Mouse (Mus musculus): ENCODE data around the gene Ank2. TPM values are rescaled to one million over a fixed set of nuclear protein-coding genes. Genes with fewer than 3 reads are reported as not detected.

The Ank2 gene
- polyA plus RNA-seq, 1 experiment from 2014 or later: 169 TPM

- Histone ChIP-seq H3K4me3 (ENCODE audit: low read length) (no peak overlapping the region), H3K27ac (ENCODE audit: low read depth, low read length) (no peak overlapping the region), H3K27me3 (replicated peaks; ENCODE audit: control insufficient read depth, insufficient read depth, low read length) (no peaks in the 10 kb centered on the region), H3K36me3 (ENCODE audit: control insufficient read depth, insufficient read depth, low read length) (peaks cover 60% of the 10 kb centered on the region), H3K4me2 (ENCODE audit: low read length) (no peak overlapping the region), H3K9me3 (ENCODE audit: control insufficient read depth, low read length) (no peaks in the 10 kb centered on the region), H3K9ac (ENCODE audit: low read depth, low read length) (no peak overlapping the region), H3K4me1 (ENCODE audit: control insufficient read depth, insufficient read depth, low read depth, low read length) (no peaks in the 10 kb centered on the region)
- 51% methylated on average over 5 of the region's 5 CpGs for WGBS
- ATAC-seq: no peak
Measured at GRCm38 (mm10) chr3:126940452-126940851, 558.7 kb downstream of the Ank2 start.

- Histone ChIP-seq H3K9me3 (ENCODE audit: control insufficient read depth, low read length) (no peaks in the 10 kb centered on the region), H3K4me1 (ENCODE audit: control insufficient read depth, insufficient read depth, low read depth, low read length) (no peaks in the 10 kb centered on the region), H3K27me3 (replicated peaks; ENCODE audit: control insufficient read depth, insufficient read depth, low read length) (no peaks in the 10 kb centered on the region), H3K27ac (ENCODE audit: low read depth, low read length) (no peak overlapping the region), H3K9ac (ENCODE audit: low read depth, low read length) (no peak overlapping the region), H3K4me2 (ENCODE audit: low read length) (no peak overlapping the region), H3K36me3 (ENCODE audit: control insufficient read depth, insufficient read depth, low read length) (peaks cover 36% of the 10 kb centered on the region), H3K4me3 (ENCODE audit: low read length) (no peak overlapping the region)
- ATAC-seq: peak; percentile 63; the same call in 1 of the 2 replicates
- WGBS: 73% methylated on average over 4 of the region's 4 CpGs
Measured at GRCm38 (mm10) chr3:126931884-126932506, 567.2 kb downstream of the Ank2 start.

- no peak overlapping the region for H3K9ac ChIP-seq (ENCODE audit: low read depth, low read length)
- H3K9me3 ChIP-seq (ENCODE audit: control insufficient read depth, low read length): no peaks in the 10 kb centered on the region
- no peak overlapping the region for H3K4me2 ChIP-seq (ENCODE audit: low read length)
- H3K36me3 ChIP-seq (ENCODE audit: control insufficient read depth, insufficient read depth, low read length): peaks cover 16% of the 10 kb centered on the region
- 83% methylated on average over 12 of the region's 12 CpGs for WGBS
- no peak overlapping the region for H3K4me3 ChIP-seq (ENCODE audit: low read length)
- H3K27ac ChIP-seq (ENCODE audit: low read depth, low read length): no peak overlapping the region
- no peaks in the 10 kb centered on the region for H3K27me3 ChIP-seq (replicated peaks; ENCODE audit: control insufficient read depth, insufficient read depth, low read length)
- no peak for ATAC-seq
- no peaks in the 10 kb centered on the region for H3K4me1 ChIP-seq (ENCODE audit: control insufficient read depth, insufficient read depth, low read depth, low read length)
Measured at GRCm38 (mm10) chr3:126923575-126924382, 575.4 kb downstream of the Ank2 start.

GRCm38 (mm10) chr3:126921941-126922340, 577.2 kb downstream of the Ank2 start:
- ATAC-seq: no peak

GRCm38 (mm10) chr3:126920296-126920695, 578.9 kb downstream of the Ank2 start:
- Histone ChIP-seq H3K27ac (ENCODE audit: low read depth, low read length) (no peak overlapping the region), H3K27me3 (replicated peaks; ENCODE audit: control insufficient read depth, insufficient read depth, low read length) (no peaks in the 10 kb centered on the region), H3K9ac (ENCODE audit: low read depth, low read length) (no peak overlapping the region), H3K4me3 (ENCODE audit: low read length) (no peak overlapping the region), H3K36me3 (ENCODE audit: control insufficient read depth, insufficient read depth, low read length) (peaks cover 9% of the 10 kb centered on the region), H3K4me1 (ENCODE audit: control insufficient read depth, insufficient read depth, low read depth, low read length) (no peaks in the 10 kb centered on the region), H3K4me2 (ENCODE audit: low read length) (no peak overlapping the region), H3K9me3 (ENCODE audit: control insufficient read depth, low read length) (no peaks in the 10 kb centered on the region)
- 78% methylated on average over 3 of the region's 3 CpGs for WGBS
- no peak for ATAC-seq

More at GRCm38 (mm10) chr3:126921941-126922340, 577.2 kb downstream of the Ank2 start:
- Histone ChIP-seq H3K4me1 (ENCODE audit: control insufficient read depth, insufficient read depth, low read depth, low read length) (no peaks in the 10 kb centered on the region), H3K9ac (ENCODE audit: low read depth, low read length) (no peak overlapping the region), H3K4me3 (ENCODE audit: low read length) (no peak overlapping the region), H3K4me2 (ENCODE audit: low read length) (no peak overlapping the region), H3K27ac (ENCODE audit: low read depth, low read length) (no peak overlapping the region), H3K27me3 (replicated peaks; ENCODE audit: control insufficient read depth, insufficient read depth, low read length) (no peaks in the 10 kb centered on the region), H3K36me3 (ENCODE audit: control insufficient read depth, insufficient read depth, low read length) (peaks cover 9% of the 10 kb centered on the region), H3K9me3 (ENCODE audit: control insufficient read depth, low read length) (no peaks in the 10 kb centered on the region)
- WGBS: 58% methylated on average over 3 of the region's 3 CpGs

GRCm38 (mm10) chr3:126918805-126919473, 580.2 kb downstream of the Ank2 start:
- Histone ChIP-seq H3K9me3 (ENCODE audit: control insufficient read depth, low read length) (no peaks in the 10 kb centered on the region), H3K9ac (ENCODE audit: low read depth, low read length) (no peak overlapping the region), H3K27me3 (replicated peaks; ENCODE audit: control insufficient read depth, insufficient read depth, low read length) (no peaks in the 10 kb centered on the region), H3K4me1 (ENCODE audit: control insufficient read depth, insufficient read depth, low read depth, low read length) (no peaks in the 10 kb centered on the region), H3K36me3 (ENCODE audit: control insufficient read depth, insufficient read depth, low read length) (peaks cover 9% of the 10 kb centered on the region), H3K4me3 (ENCODE audit: low read length) (no peak overlapping the region), H3K4me2 (ENCODE audit: low read length) (no peak overlapping the region), H3K27ac (ENCODE audit: low read depth, low read length) (no peak overlapping the region)
- peak; percentile 69 for ATAC-seq
- 77% methylated on average over 10 of the region's 10 CpGs for WGBS

GRCm38 (mm10) chr3:126916381-126916780, 582.8 kb downstream of the Ank2 start:
- no peak overlapping the region for H3K27ac ChIP-seq (ENCODE audit: low read depth, low read length)
- H3K27me3 ChIP-seq (replicated peaks; ENCODE audit: control insufficient read depth, insufficient read depth, low read length): no peaks in the 10 kb centered on the region
- H3K36me3 ChIP-seq (ENCODE audit: control insufficient read depth, insufficient read depth, low read length): no peaks in the 10 kb centered on the region; the same call in 1 of the 2 replicates
- no peaks in the 10 kb centered on the region for H3K9me3 ChIP-seq (ENCODE audit: control insufficient read depth, low read length)
- no peak overlapping the region for H3K9ac ChIP-seq (ENCODE audit: low read depth, low read length)
- H3K4me3 ChIP-seq (ENCODE audit: low read length): no peak overlapping the region
- H3K4me2 ChIP-seq (ENCODE audit: low read length): no peak overlapping the region
- no peak for ATAC-seq
- no peaks in the 10 kb centered on the region for H3K4me1 ChIP-seq (ENCODE audit: control insufficient read depth, insufficient read depth, low read depth, low read length)

GRCm38 (mm10) chr3:126903543-126903942, 595.6 kb downstream of the Ank2 start:
- Histone ChIP-seq H3K4me3 (ENCODE audit: low read length) (no peak overlapping the region), H3K4me1 (ENCODE audit: control insufficient read depth, insufficient read depth, low read depth, low read length) (no peaks in the 10 kb centered on the region), H3K27ac (ENCODE audit: low read depth, low read length) (no peak overlapping the region), H3K27me3 (replicated peaks; ENCODE audit: control insufficient read depth, insufficient read depth, low read length) (no peaks in the 10 kb centered on the region), H3K4me2 (ENCODE audit: low read length) (no peak overlapping the region), H3K9ac (ENCODE audit: low read depth, low read length) (no peak overlapping the region), H3K36me3 (ENCODE audit: control insufficient read depth, insufficient read depth, low read length) (no peaks in the 10 kb centered on the region), H3K9me3 (ENCODE audit: control insufficient read depth, low read length) (no peaks in the 10 kb centered on the region)
- peak; percentile 92 for ATAC-seq
- 12% methylated on average over 3 of the region's 3 CpGs for WGBS

GRCm38 (mm10) chr3:126886644-126887043, 612.5 kb downstream of the Ank2 start:
- Histone ChIP-seq H3K4me2 (ENCODE audit: low read length) (no peak overlapping the region), H3K27me3 (replicated peaks; ENCODE audit: control insufficient read depth, insufficient read depth, low read length) (no peaks in the 10 kb centered on the region), H3K36me3 (ENCODE audit: control insufficient read depth, insufficient read depth, low read length) (no peaks in the 10 kb centered on the region), H3K9ac (ENCODE audit: low read depth, low read length) (no peak overlapping the region), H3K9me3 (ENCODE audit: control insufficient read depth, low read length) (no peaks in the 10 kb centered on the region), H3K27ac (ENCODE audit: low read depth, low read length) (no peak overlapping the region), H3K4me1 (ENCODE audit: control insufficient read depth, insufficient read depth, low read depth, low read length) (no peaks in the 10 kb centered on the region), H3K4me3 (ENCODE audit: low read length) (no peak overlapping the region)
- ATAC-seq: no peak
- 63% methylated on average over 4 of the region's 4 CpGs for WGBS

Data from hindbrain, embryonic 16.5 days (tissue).